Mouse (Mus musculus) forebrain, postnatal 0 days (tissue): ENCODE data around the gene Npepl1. TPM values are rescaled to one million over a fixed set of nuclear protein-coding genes. Genes with fewer than 3 reads are reported as not detected.

Experiments used
- ATAC-seq: fragments of 200-750 bp; cut with Nextera tagmentation; 2 replicates; pipeline ENCODE4 v1.8.0; 2017; ENCODE audit warnings: mild to moderate bottlenecking, moderate library complexity
- DNase-seq: peaks from one replicate; pipeline ENCODE4 v3.0.0-alpha.2; 2015
- H3K27ac ChIP-seq: fragments of 300-500 bp; sonication (generic); 2 replicates; pipeline ENCODE4 v1.5.1; 2014; ENCODE audit warnings: low read depth, mild to moderate bottlenecking, antibody characterized with exemption, low read length, moderate library complexity, mixed read lengths
- H3K27me3 ChIP-seq: fragments of 300-500 bp; sonication (generic); 2 replicates; pipeline ENCODE4 v1.6.1; 2014; ENCODE audit warnings: mild to moderate bottlenecking, low read length, mixed read lengths; ENCODE audit not compliant: insufficient read depth
- H3K36me3 ChIP-seq: fragments of 300-500 bp; sonication (generic); 2 replicates; pipeline ENCODE4 v1.6.1; 2014; ENCODE audit warnings: mild to moderate bottlenecking, moderate library complexity; ENCODE audit not compliant: insufficient read depth
- H3K4me1 ChIP-seq: fragments of 300-500 bp; sonication (generic); 2 replicates; pipeline ENCODE4 v1.6.1; 2014; ENCODE audit warnings: antibody characterized with exemption; ENCODE audit not compliant: insufficient read depth
- H3K4me2 ChIP-seq: fragments of 300-500 bp; sonication (generic); 2 replicates; pipeline ENCODE4 v1.6.1; 2014; ENCODE audit warnings: low read depth, mild to moderate bottlenecking, moderate library complexity
- H3K4me3 ChIP-seq: fragments of 300-500 bp; sonication (generic); 2 replicates; pipeline ENCODE4 v1.5.1; 2014; ENCODE audit warnings: low read depth, low read length, mixed read lengths
- H3K9ac ChIP-seq: fragments of 300-500 bp; sonication (generic); 2 replicates; pipeline ENCODE4 v1.6.1; 2014; ENCODE audit warnings: mild to moderate bottlenecking
- H3K9me3 ChIP-seq: fragments of 300-500 bp; sonication (generic); 2 replicates; pipeline ENCODE4 v1.6.1; 2016; ENCODE audit warnings: low read length
- CTCF ChIP-seq: sonication (generic); IDR thresholded peaks from 2 replicates; pipeline ENCODE4 v1.5.1; 2016; ENCODE audit warnings: antibody characterized with exemption, control low read depth, low read depth
- WGBS: fragments of 180-500 bp; shearing (Covaris S2); extraction: QIAGEN DNeasy Blood & Tissue Kit; methylation state at CpG from one replicate; pipeline ENCODE4 v1.1.7; 2014; 5-methylcytosine and 5-hydroxymethylcytosine counted together
- polyA plus RNA-seq: library from polyadenylated mRNA; unstranded; fragments of >200 nt; fragmentation: Nextera tagmentation; extraction: Ambion mirVana; gene quantifications from 2 replicates; pipeline ENCODE4 v1.2.1, GENCODE M21; 2015
- total RNA-seq: library from RNA; depleted of rRNA; stranded (reverse); fragments of >200 nt; gene quantifications from 2 replicates; pipeline ENCODE4 v1.2.3, GENCODE M21; 2014

The Npepl1 gene
- total and polyA plus RNA-seq, 2 experiments from 2014 or later: 15.1 to 17.0 TPM

GRCm38 (mm10) chr2:174107375-174107774 is 2.8 kb upstream of the Npepl1 start:
- H3K9me3 ChIP-seq: no peaks in the 10 kb centered on the region
- no peaks in the 10 kb centered on the region for H3K36me3 ChIP-seq
- H3K4me1 ChIP-seq: 0 out of 2 replicates have a peak, but pooled peaks cover 4% of the 10 kb centered on the region
- DNase-seq (no peak), ATAC-seq (no peak)
- no peak overlapping the region for H3K27ac ChIP-seq
- H3K27me3 ChIP-seq: no peaks in the 10 kb centered on the region
- H3K9ac ChIP-seq: no peak overlapping the region
- WGBS: 85% methylated on average over 3 of the region's 3 CpGs
- no peak overlapping the region for H3K4me3 ChIP-seq
- TF ChIP-seq CTCF: no peak
- no peak overlapping the region for H3K4me2 ChIP-seq

DNA sequence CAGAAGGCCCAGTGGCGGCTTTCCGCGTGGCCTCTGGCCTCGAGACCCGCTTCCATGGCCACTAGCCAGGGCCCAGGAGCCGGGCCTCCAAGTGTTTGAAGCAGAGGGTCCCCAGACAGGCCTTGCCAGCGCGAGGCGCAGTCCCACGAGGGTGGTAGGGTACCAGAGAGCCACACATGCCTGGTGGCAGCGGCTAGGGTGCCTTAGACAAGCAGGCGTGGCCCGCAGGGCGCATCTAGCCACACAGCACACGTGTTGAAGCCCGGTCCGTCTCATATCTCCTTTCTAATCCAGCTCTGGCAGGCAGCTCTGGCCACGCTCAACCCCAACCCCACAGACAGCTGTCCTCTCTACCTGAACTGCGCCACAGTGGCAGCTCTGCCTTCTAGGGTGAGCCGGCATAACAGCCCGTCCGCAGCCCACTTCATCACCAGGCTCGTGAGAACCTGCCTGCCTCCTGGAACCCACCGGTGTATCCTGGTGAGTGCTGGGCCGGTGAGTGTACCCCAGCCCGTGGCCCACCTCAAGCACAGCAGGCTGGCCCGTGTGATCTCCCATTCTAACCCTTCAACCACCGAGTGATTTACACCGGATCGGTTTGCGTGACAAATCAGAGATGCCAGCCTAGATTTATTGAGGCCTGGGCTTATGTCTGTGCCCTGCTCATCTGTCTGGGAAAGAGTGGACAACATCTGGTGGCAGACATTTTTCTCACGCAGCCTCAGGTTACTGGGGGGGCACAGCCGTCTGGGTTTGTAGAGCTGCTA is 817 bp downstream of the Npepl1 start:
- ATAC-seq (peak; percentile 53), DNase-seq (no peak)
- Histone ChIP-seq H3K4me2 (peak overlapping the region; percentile 72), H3K9ac (peak overlapping the region; percentile 61), H3K27me3 (no peaks in the 10 kb centered on the region), H3K4me1 (0 out of 2 replicates have a peak, but pooled peaks cover 4% of the 10 kb centered on the region), H3K27ac (peak overlapping the region; percentile 59), H3K36me3 (0 out of 2 replicates have a peak, but pooled peaks cover 6% of the 10 kb centered on the region), H3K4me3 (peak overlapping the region; percentile 43), H3K9me3 (no peaks in the 10 kb centered on the region)
- WGBS: 62% methylated on average over 33 of the region's 33 CpGs
- TF ChIP-seq CTCF: no peak

DNA sequence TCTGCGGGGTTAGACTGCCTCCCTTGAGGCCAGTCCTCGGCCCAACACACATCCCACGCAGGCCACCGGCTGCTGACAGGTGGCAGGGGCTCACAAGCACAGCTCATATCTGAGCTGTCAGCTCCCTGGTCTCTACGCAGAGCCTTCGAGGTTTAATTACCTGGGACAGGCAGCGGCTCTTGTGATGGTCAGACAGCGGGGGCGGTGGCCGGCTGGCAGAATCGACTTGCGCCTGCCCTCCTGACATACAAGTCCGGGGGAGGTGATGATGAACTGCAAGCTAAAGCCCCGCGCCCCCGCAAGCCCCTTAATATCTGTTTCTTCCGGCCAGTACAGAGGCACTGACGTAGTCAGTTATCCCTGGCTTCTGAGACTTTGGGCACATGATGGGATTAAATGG is 2.8 kb downstream of the Npepl1 start:
- 94% methylated on average over 18 of the region's 18 CpGs for WGBS

DNA sequence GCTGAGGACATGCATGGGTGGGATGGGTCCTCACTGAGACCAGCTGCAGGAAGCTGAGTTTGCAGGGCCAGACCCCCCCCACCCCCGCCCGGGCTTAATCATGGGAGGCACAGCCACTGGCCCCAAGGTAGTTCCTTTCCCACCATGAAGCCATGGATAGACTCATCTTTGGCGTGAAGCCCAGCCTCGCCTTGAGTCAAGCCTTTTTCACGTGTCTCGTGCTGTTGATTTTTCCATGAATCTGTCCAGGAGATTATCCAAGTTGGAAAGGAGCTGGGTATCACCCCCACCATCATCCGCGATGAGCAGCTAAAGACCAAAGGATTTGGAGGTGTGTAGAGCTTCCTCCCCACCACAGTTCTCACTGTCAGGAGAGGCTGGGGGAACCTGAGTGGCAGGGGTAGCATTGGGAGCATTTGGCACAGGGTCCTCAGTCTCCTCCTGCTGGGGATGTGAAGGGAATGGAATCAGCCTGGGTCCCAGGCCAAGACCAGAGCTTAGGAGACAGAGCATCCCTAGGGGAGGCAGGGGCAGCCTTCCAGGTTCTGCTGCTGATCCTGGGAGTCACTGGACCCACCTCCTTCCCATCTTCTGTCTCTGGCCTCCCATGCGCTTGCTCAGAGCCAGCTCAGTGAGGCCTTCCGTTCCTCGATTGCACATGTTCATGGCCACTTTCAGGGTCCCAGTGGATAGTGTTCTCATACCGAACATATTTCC is 4.2 kb downstream of the Npepl1 start:
- no peaks in the 10 kb centered on the region for H3K27me3 ChIP-seq
- H3K4me1 ChIP-seq: 0 out of 2 replicates have a peak, but pooled peaks cover 4% of the 10 kb centered on the region
- H3K4me2 ChIP-seq: no peak overlapping the region
- no peak overlapping the region for H3K4me3 ChIP-seq
- WGBS: 86% methylated on average over 12 of the region's 12 CpGs
- ATAC-seq: no peak
- 0 out of 2 replicates have a peak, but pooled peaks cover 6% of the 10 kb centered on the region for H3K36me3 ChIP-seq
- no peak for DNase-seq
- no peak overlapping the region for H3K9ac ChIP-seq
- no peaks in the 10 kb centered on the region for H3K9me3 ChIP-seq
- TF ChIP-seq CTCF: no peak
- no peak overlapping the region for H3K27ac ChIP-seq

More for the DNA sequence above, 2.8 kb downstream of the Npepl1 start:
- ATAC-seq: no peak
- Histone ChIP-seq H3K4me1 (0 out of 2 replicates have a peak, but pooled peaks cover 4% of the 10 kb centered on the region), H3K36me3 (0 out of 2 replicates have a peak, but pooled peaks cover 6% of the 10 kb centered on the region), H3K9ac (no peak overlapping the region), H3K27me3 (no peaks in the 10 kb centered on the region), H3K4me2 (no peak overlapping the region), H3K4me3 (no peak overlapping the region), H3K9me3 (no peaks in the 10 kb centered on the region), H3K27ac (no peak overlapping the region)
- TF ChIP-seq CTCF: no peak
- no peak for DNase-seq

DNA sequence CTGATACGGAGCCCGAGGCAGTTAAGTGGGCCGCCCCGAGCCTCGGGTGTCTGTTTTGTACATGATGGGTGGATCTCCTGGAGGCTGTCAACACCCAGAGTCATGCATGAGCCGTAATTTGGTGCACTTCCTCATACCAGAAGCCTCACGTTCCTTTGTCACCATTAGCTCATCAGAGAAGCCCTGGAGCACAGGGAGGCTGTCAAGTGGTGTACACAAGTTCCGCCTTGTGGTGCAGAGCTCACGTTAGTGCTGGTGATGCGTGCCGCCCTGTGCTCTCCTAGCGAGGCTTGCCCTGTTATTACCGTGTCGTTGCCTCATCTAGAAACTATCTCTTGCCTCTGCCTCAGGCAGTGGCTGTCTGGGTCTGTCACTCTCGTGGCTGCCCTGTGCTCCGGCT is 6.8 kb downstream of the Npepl1 start:
- peak; percentile 64 for ATAC-seq
- Histone ChIP-seq H3K4me2 (no peak overlapping the region), H3K4me3 (no peak overlapping the region), H3K27me3 (no peaks in the 10 kb centered on the region), H3K9me3 (no peaks in the 10 kb centered on the region), H3K27ac (no peak overlapping the region), H3K4me1 (no peaks in the 10 kb centered on the region), H3K9ac (no peak overlapping the region), H3K36me3 (peaks cover 23% of the 10 kb centered on the region)
- TF ChIP-seq CTCF: no peak
- DNase-seq: no peak
- WGBS: 86% methylated on average over 16 of the region's 16 CpGs

DNA sequence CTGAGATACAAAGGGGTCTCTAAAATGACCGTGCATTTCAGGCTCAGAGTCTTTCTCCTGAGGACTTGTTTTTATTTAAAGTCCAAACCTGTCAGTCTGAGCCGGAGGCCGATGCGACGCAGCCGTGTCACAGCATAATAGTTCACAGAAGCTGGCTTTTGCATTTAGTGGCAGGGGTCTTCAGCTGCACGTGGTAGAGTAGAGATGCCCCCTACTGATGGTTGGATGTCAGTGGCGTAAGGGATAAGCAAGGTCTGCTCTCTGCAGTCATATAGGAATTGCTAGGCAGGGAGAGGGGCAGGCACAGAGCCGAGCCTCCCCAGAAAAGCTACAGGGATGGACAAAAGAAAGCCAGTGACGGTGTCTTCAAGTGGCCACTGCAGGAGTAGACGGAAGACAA is 8.0 kb downstream of the Npepl1 start:
- H3K9ac ChIP-seq: no peak overlapping the region
- no peak overlapping the region for H3K4me3 ChIP-seq
- 53% methylated on average over 11 of the region's 11 CpGs for WGBS
- peak; percentile 21 for DNase-seq
- no peak overlapping the region for H3K27ac ChIP-seq
- no peak overlapping the region for H3K4me2 ChIP-seq
- H3K4me1 ChIP-seq: no peaks in the 10 kb centered on the region
- H3K9me3 ChIP-seq: no peaks in the 10 kb centered on the region
- ATAC-seq: peak; percentile 66
- peak; percentile 52 for TF ChIP-seq CTCF
- no peaks in the 10 kb centered on the region for H3K27me3 ChIP-seq
- H3K36me3 ChIP-seq: peaks cover 28% of the 10 kb centered on the region

GRCm38 (mm10) chr2:174119259-174119658 is 9.1 kb downstream of the Npepl1 start:
- H3K9ac ChIP-seq: no peak overlapping the region
- ATAC-seq: no peak
- H3K36me3 ChIP-seq: peaks cover 22% of the 10 kb centered on the region

More at GRCm38 (mm10) chr2:174119259-174119658, 9.1 kb downstream of the Npepl1 start:
- Histone ChIP-seq H3K27ac (no peak overlapping the region), H3K4me2 (no peak overlapping the region), H3K4me1 (no peaks in the 10 kb centered on the region), H3K27me3 (no peaks in the 10 kb centered on the region), H3K4me3 (no peak overlapping the region), H3K9me3 (no peaks in the 10 kb centered on the region)
- WGBS: 93% methylated on average over 11 of the region's 11 CpGs
- no peak for DNase-seq
- TF ChIP-seq CTCF: no peak
